Mouse (Mus musculus) hindbrain, embryonic 15.5 days (tissue): ENCODE results near the gene Olfr298. TPM values are rescaled to one million over a fixed set of nuclear protein-coding genes. Genes with fewer than 3 reads are reported as not detected.

ENCODE experiments used
- ATAC-seq: fragments of 200-750 bp; cut with Nextera tagmentation; 2 replicates; pipeline ENCODE4 v1.8.0; 2017; ENCODE audit warnings: low read depth, moderate number of reproducible peaks, moderate TSS enrichment; ENCODE audit not compliant: low FRiP score
- H3K27ac ChIP-seq: fragments of 300-500 bp; sonication (generic); replicated peaks from 2 replicates; pipeline ENCODE4 v1.5.1; 2015; ENCODE audit warnings: mild to moderate bottlenecking, inconsistent platforms
- H3K27me3 ChIP-seq: fragments of 300-500 bp; sonication (generic); 2 replicates; pipeline ENCODE4 v1.6.1; 2015; ENCODE audit warnings: control low read depth, inconsistent platforms
- H3K36me3 ChIP-seq: fragments of 300-500 bp; sonication (generic); 2 replicates; pipeline ENCODE4 v1.6.1; 2015; ENCODE audit warnings: control low read depth, inconsistent platforms
- H3K4me1 ChIP-seq: fragments of 300-500 bp; sonication (generic); replicated peaks from 2 replicates; pipeline ENCODE4 v1.6.1; 2015; ENCODE audit warnings: control low read depth, inconsistent platforms
- H3K4me2 ChIP-seq: fragments of 300-500 bp; sonication (generic); 2 replicates; pipeline ENCODE4 v1.6.1; 2015; ENCODE audit warnings: moderate library complexity, mild to moderate bottlenecking, inconsistent platforms
- H3K4me3 ChIP-seq: fragments of 300-500 bp; sonication (generic); 2 replicates; pipeline ENCODE4 v1.5.1; 2015; ENCODE audit warnings: mild to moderate bottlenecking, inconsistent platforms
- H3K9ac ChIP-seq: fragments of 300-500 bp; sonication (generic); 2 replicates; pipeline ENCODE4 v1.6.1; 2015; ENCODE audit warnings: inconsistent platforms
- H3K9me3 ChIP-seq: fragments of 300-500 bp; sonication (generic); 2 replicates; pipeline ENCODE4 v1.6.1; 2016; ENCODE audit warnings: control low read depth, inconsistent platforms
- WGBS: fragments of 180-500 bp; shearing (Covaris S2); methylation state at CpG from one replicate; pipeline ENCODE4 v1.1.7; 2015; 5-methylcytosine and 5-hydroxymethylcytosine counted together
- polyA plus RNA-seq: library from polyadenylated mRNA; unstranded; fragments of >200 nt; fragmentation: Nextera tagmentation; extraction: Ambion mirVana; gene quantifications from 2 replicates; pipeline ENCODE4 v1.2.1, GENCODE M21; 2015

Gene Olfr298
- polyA plus RNA-seq: not detected in 2 replicates

GRCm38 (mm10) chr7:86492384-86492783 is at the start of gene Olfr298:
Gene Olfr298, minus strand, starts transcription at chr7:86492484.
- no peak within 1 kb of the TSS for H3K9ac ChIP-seq
- H3K27me3 ChIP-seq: no peaks in the 10 kb centered on the region
- H3K36me3 ChIP-seq: no peaks in the 10 kb centered on the region
- H3K27ac ChIP-seq: no peak within 1 kb of the TSS
- ATAC-seq: no peak
- H3K4me1 ChIP-seq: no peaks in the 10 kb centered on the region
- WGBS: 85% methylated on average over 1 of the region's 1 CpGs
- H3K9me3 ChIP-seq: no peaks in the 10 kb centered on the region
- no peak within 1 kb of the TSS for H3K4me2 ChIP-seq
- H3K4me3 ChIP-seq: no peak within 1 kb of the TSS

DNA sequence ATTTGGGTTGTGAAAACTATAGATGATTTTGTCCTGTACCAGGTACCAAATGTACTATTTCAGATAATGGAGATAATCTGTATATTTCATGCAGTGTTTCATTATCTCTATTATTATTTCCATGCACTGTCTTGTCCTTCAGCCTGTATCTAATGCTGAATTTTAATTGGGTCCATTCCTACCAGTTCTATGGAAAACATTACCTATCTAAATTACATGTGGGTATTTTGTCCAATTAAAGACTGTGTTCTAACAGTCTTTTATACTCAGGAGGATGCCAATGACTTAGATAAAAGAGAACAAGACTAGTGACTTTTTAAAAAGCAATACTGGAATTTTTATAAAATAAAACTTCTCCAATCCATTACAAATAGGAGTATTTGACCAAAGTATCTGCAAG is 27.4 kb upstream of the Olfr298 start, which contains the start of gene Olfr297:
Gene Olfr297, plus strand, starts transcription at position 301 of the 400 bp plus-strand sequence.
- Histone ChIP-seq H3K4me3 (no peak within 1 kb of the TSS), H3K4me1 (no peaks in the 10 kb centered on the region), H3K27me3 (no peaks in the 10 kb centered on the region), H3K4me2 (no peak within 1 kb of the TSS), H3K36me3 (no peaks in the 10 kb centered on the region), H3K9ac (no peak within 1 kb of the TSS), H3K27ac (no peak within 1 kb of the TSS), H3K9me3 (no peaks in the 10 kb centered on the region)
- no peak for ATAC-seq

DNA sequence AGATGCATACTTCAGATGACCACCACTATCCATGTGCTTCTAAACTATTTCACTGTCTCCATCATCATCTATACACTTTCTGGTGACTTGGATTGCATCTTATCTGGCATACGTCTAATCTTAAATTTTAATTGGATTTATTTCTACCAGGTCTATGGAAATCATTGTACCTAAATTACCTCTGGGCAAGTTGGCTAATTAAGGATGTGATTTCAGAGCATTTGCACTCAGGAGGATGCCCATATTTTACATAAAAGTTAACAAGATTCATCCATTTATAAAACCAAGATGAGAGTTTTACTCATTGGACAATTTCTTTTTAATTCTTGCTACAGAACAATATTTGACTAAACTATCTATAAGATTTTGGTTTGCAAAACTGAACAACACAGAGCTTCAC is 32.7 kb downstream of the Olfr298 start, which contains the start of gene Olfr299:
Gene Olfr299, plus strand, starts transcription at position 301 of the 400 bp plus-strand sequence.
- H3K27ac ChIP-seq: no peak within 1 kb of the TSS
- 76% methylated on average over 1 of the region's 1 CpGs for WGBS
- H3K4me1 ChIP-seq: no peaks in the 10 kb centered on the region
- no peaks in the 10 kb centered on the region for H3K27me3 ChIP-seq
- no peaks in the 10 kb centered on the region for H3K36me3 ChIP-seq
- ATAC-seq: no peak
- no peak within 1 kb of the TSS for H3K4me3 ChIP-seq
- H3K9me3 ChIP-seq: no peaks in the 10 kb centered on the region
- no peak within 1 kb of the TSS for H3K9ac ChIP-seq
- H3K4me2 ChIP-seq: no peak within 1 kb of the TSS

Other genes with a start within 250 kb of the Olfr298 start
- gene Vmn2r76, start 246.2 kb downstream of the Olfr298 start, polyA plus RNA-seq: not detected in 2 replicates
- not detected in 2 replicates for gene Olfr310, start 215.3 kb downstream of the Olfr298 start, polyA plus RNA-seq
- gene Olfr309, start 178.8 kb downstream of the Olfr298 start, polyA plus RNA-seq: not detected in 2 replicates
- not detected in 2 replicates for gene Olfr308, start 166.9 kb downstream of the Olfr298 start, polyA plus RNA-seq
- not detected in 2 replicates for gene Olfr307, start 154.9 kb downstream of the Olfr298 start, polyA plus RNA-seq
- gene Olfr305, start 125.6 kb downstream of the Olfr298 start, polyA plus RNA-seq: not detected in 2 replicates
- gene Olfr304, start 105.8 kb downstream of the Olfr298 start, polyA plus RNA-seq: not detected in 2 replicates
- not detected in 2 replicates for gene Olfr303, start 94.7 kb downstream of the Olfr298 start, polyA plus RNA-seq
- not detected in 2 replicates for gene Olfr301, start 88.6 kb downstream of the Olfr298 start, polyA plus RNA-seq
- not detected in 2 replicates for gene Olfr299, start 32.6 kb downstream of the Olfr298 start, polyA plus RNA-seq
- gene Olfr297, start 27.5 kb upstream of the Olfr298 start, polyA plus RNA-seq: not detected in 2 replicates
- not detected in 2 replicates for gene Olfr295, start 91.4 kb upstream of the Olfr298 start, polyA plus RNA-seq
- gene Olfr294, start 124.2 kb upstream of the Olfr298 start, polyA plus RNA-seq: not detected in 2 replicates
- not detected in 2 replicates for gene Olfr293, start 156.6 kb upstream of the Olfr298 start, polyA plus RNA-seq
- gene Olfr292, start 195.8 kb upstream of the Olfr298 start, polyA plus RNA-seq: not detected in 2 replicates